Comparison of ENCODE assay signal across 8 mouse cellular contexts in genomic region chr17:15208030-15208807, GRCm38 (mm10).
A peak's percentile ranks its signal among the peaks of the same experiment; 100 is the strongest.
DNase-seq lines count a peak whose midpoint lies in the region; ATAC-seq and TF ChIP-seq lines count a peak whose summit lies in the region.

No protein-coding gene starts in this region.

- H3K9ac ChIP-seq in ES-E14 (ENCODE audit: insufficient read depth, low read depth, low read length, poor library complexity, severe bottlenecking): peak overlapping the region; percentile 30
- H3K9ac ChIP-seq in forebrain, embryonic 12.5 days: peak overlapping the region; percentile 49
- peak overlapping the region; percentile 49 for H3K9ac ChIP-seq in hindbrain, embryonic 16.5 days (ENCODE audit: low read depth, low read length)

- peak; percentile 93 for DNase-seq in ES-E14 (ENCODE audit: low read depth, low spot score)
- DNase-seq in brain, embryonic 18.5 days (ENCODE audit: low read depth, low spot score): peak; percentile 60
- peak; percentile 51 to 54 for DNase-seq in left cerebral cortex, adult 18-20 months (ENCODE audit: low spot score in 2 of 2)
- DNase-seq in lung, postnatal 14 days: peak; percentile 47
- DNase-seq in right cerebral cortex, postnatal 36 days (ENCODE audit: low spot score in 2 of 2): peak; percentile 29 to 52
- DNase-seq in thymus, postnatal 10 days (ENCODE audit: low spot score in 2 of 2): no peak

- no peaks in the 10 kb centered on the region for H3K36me3 ChIP-seq in ES-E14 (ENCODE audit: control insufficient read depth, insufficient read depth, low read length, poor library complexity, severe bottlenecking)
- H3K36me3 ChIP-seq in forebrain, embryonic 12.5 days (replicated peaks): no peaks in the 10 kb centered on the region
- H3K36me3 ChIP-seq in hindbrain, embryonic 16.5 days (ENCODE audit: control insufficient read depth, insufficient read depth, low read length): no peaks in the 10 kb centered on the region

- H3K9me3 ChIP-seq in ES-E14 (ENCODE audit: control insufficient read depth, insufficient read depth, low read depth, low read length): no peaks in the 10 kb centered on the region
- no peaks in the 10 kb centered on the region for H3K9me3 ChIP-seq in forebrain, embryonic 12.5 days
- H3K9me3 ChIP-seq in hindbrain, embryonic 16.5 days (ENCODE audit: control insufficient read depth, low read length): no peaks in the 10 kb centered on the region

- no peaks in the 10 kb centered on the region for H3K27me3 ChIP-seq in forebrain, embryonic 12.5 days
- H3K27me3 ChIP-seq in hindbrain, embryonic 16.5 days (replicated peaks; ENCODE audit: control insufficient read depth, insufficient read depth, low read length): no peaks in the 10 kb centered on the region

- WGBS in forebrain, embryonic 12.5 days: 2% methylated on average over 19 of the region's 19 CpGs
- 2% methylated on average over 19 of the region's 19 CpGs for WGBS in hindbrain, embryonic 16.5 days

- peak overlapping the region; percentile 71 for H3K27ac ChIP-seq in ES-E14 (ENCODE audit: insufficient read depth, low read depth, low read length, poor library complexity, severe bottlenecking)
- H3K27ac ChIP-seq in forebrain, embryonic 12.5 days: peak overlapping the region; percentile 86
- peak overlapping the region; percentile 63 for H3K27ac ChIP-seq in hindbrain, embryonic 16.5 days (ENCODE audit: low read depth, low read length)

- peak; percentile 89 for ATAC-seq in forebrain, embryonic 12.5 days (ENCODE audit: low FRiP score)
- ATAC-seq in hindbrain, embryonic 16.5 days: peak; percentile 86

- peak overlapping the region; percentile 61 for H3K4me2 ChIP-seq in forebrain, embryonic 12.5 days
- peak overlapping the region; percentile 60 for H3K4me2 ChIP-seq in hindbrain, embryonic 16.5 days (ENCODE audit: low read length)

- in situ Hi-C loops in ES-E14 (cut with MboI; ENCODE audit: low sequenced_read_pairs in 2 of 2, unreplicated experiment in 2 of 2): no loop called here

- H3K4me1 ChIP-seq in ES-E14 (ENCODE audit: control insufficient read depth in 2 of 2, insufficient read depth in 2 of 2, low read length in 2 of 2, poor library complexity in 1 of 2): peaks cover 9 to 18% of the 10 kb centered on the region in 2 experiments
- H3K4me1 ChIP-seq in forebrain, embryonic 12.5 days: peaks cover 32% of the 10 kb centered on the region
- H3K4me1 ChIP-seq in hindbrain, embryonic 16.5 days (ENCODE audit: control insufficient read depth, insufficient read depth, low read depth, low read length): peaks cover 10% of the 10 kb centered on the region

- H3K4me3 ChIP-seq in ES-E14 (ENCODE audit: insufficient read depth in 1 of 2, low read depth in 1 of 2, low read length in 2 of 2, poor library complexity in 1 of 2, severe bottlenecking in 1 of 2): peak overlapping the region; percentile 29 to 57; a peak in 3 of 4 replicates
- peak overlapping the region; percentile 41 for H3K4me3 ChIP-seq in forebrain, embryonic 12.5 days (replicated peaks)
- H3K4me3 ChIP-seq in hindbrain, embryonic 16.5 days (ENCODE audit: low read length): peak overlapping the region; percentile 33

TF ChIP-seq in ES-E14, 5 proteins besides CTCF, POLR2A, EP300 and RAD21:
- TF ChIP-seq CHD2 (IDR thresholded peaks at IDR 0.05; ENCODE audit: low read depth, low read length) (no peak), ZNF384 (IDR thresholded peaks at IDR 0.05; ENCODE audit: low read depth, low read length) (peak; percentile 90)

Comparison
In these comparisons a context has a peak if more than half of its experiments do, and no peak if none do; other contexts are left out.
1. DNase-seq: peak in ES-E14 (single experiment), brain, embryonic 18.5 days (single experiment), left cerebral cortex, adult 18-20 months (2 of 2), lung, postnatal 14 days (single experiment) and right cerebral cortex, postnatal 36 days (2 of 2); none in thymus, postnatal 10 days (0 of 2).
2. Peak in every context shown above with its lines, with median percentiles within 50 percentile points of each other: H3K27ac ChIP-seq, H3K4me3 ChIP-seq and H3K9ac ChIP-seq.